Mouse (Mus musculus) liver, embryonic 16.5 days (tissue): ENCODE measurements around the gene Spdef. TPM values are rescaled to one million over a fixed set of nuclear protein-coding genes. Genes with fewer than 3 reads are reported as not detected.

Experiments
- ATAC-seq: fragments of 200-750 bp; cut with Nextera tagmentation; 2 replicates; pipeline ENCODE4 v1.8.0; 2017; ENCODE audit warnings: low read depth, mild to moderate bottlenecking, moderate number of reproducible peaks, moderate library complexity
- H3K27ac ChIP-seq: fragments of 300-500 bp; sonication (generic); 2 replicates; pipeline ENCODE4 v1.5.1; 2014; ENCODE audit warnings: mild to moderate bottlenecking, low read length
- H3K27me3 ChIP-seq: fragments of 300-500 bp; sonication (generic); 2 replicates; pipeline ENCODE4 v1.6.1; 2014; ENCODE audit warnings: low read depth, low read length, mixed read lengths; ENCODE audit not compliant: control insufficient read depth, insufficient read depth
- H3K36me3 ChIP-seq: fragments of 300-500 bp; sonication (generic); 2 replicates; pipeline ENCODE4 v1.6.1; 2014; ENCODE audit warnings: mild to moderate bottlenecking; ENCODE audit not compliant: control insufficient read depth, insufficient read depth
- H3K4me1 ChIP-seq: fragments of 300-500 bp; sonication (generic); 2 replicates; pipeline ENCODE4 v1.6.1; 2014; ENCODE audit warnings: low read depth, low read length, mixed read lengths; ENCODE audit not compliant: control insufficient read depth
- H3K4me2 ChIP-seq: fragments of 300-500 bp; sonication (generic); 2 replicates; pipeline ENCODE4 v1.6.1; 2014; ENCODE audit warnings: low read depth, low read length, mixed read lengths
- H3K4me3 ChIP-seq: fragments of 300-500 bp; sonication (generic); 2 replicates; pipeline ENCODE4 v1.5.1; 2014; ENCODE audit warnings: low read depth, mild to moderate bottlenecking, low read length
- H3K9ac ChIP-seq: fragments of 300-500 bp; sonication (generic); 2 replicates; pipeline ENCODE4 v1.6.1; 2014; ENCODE audit warnings: low read depth, low read length
- H3K9me3 ChIP-seq: fragments of 300-500 bp; sonication (generic); replicated peaks from 2 replicates; pipeline ENCODE4 v1.6.1; 2016; ENCODE audit warnings: low read length; ENCODE audit not compliant: control insufficient read depth
- WGBS: fragments of 180-500 bp; shearing (Covaris S2); extraction: QIAGEN DNeasy Blood & Tissue Kit; methylation state at CpG from one replicate; pipeline ENCODE4 v1.1.7; 2014; ENCODE audit not compliant: insufficient replicate concordance; 5-methylcytosine and 5-hydroxymethylcytosine counted together
- polyA plus RNA-seq: library from polyadenylated mRNA; unstranded; fragments of >200 nt; fragmentation: Nextera tagmentation; extraction: Ambion mirVana; gene quantifications from 2 replicates; pipeline ENCODE4 v1.2.1, GENCODE M21; 2015

Spdef gene
- polyA plus RNA-seq = 0.12 TPM in 1 of 2 replicates, not detected in the other

- Histone ChIP-seq H3K27ac (no peak within 1 kb of the TSS), H3K4me3 (no peak within 1 kb of the TSS), H3K4me2 (no peak within 1 kb of the TSS), H3K27me3 (no peaks in the 10 kb centered on the region; the same call in 1 of the 2 replicates), H3K4me1 (no peaks in the 10 kb centered on the region), H3K9me3 (no peaks in the 10 kb centered on the region), H3K36me3 (no peaks in the 10 kb centered on the region), H3K9ac (no peak within 1 kb of the TSS)
- no peak for ATAC-seq
- WGBS = 71% methylated on average over 10 of the region's 10 CpGs
Measured at GRCm38 (mm10) chr17:27728770-27729169, at the start of gene Spdef. Gene Spdef (minus strand): TSS chr17:27728955.

- WGBS = 17% methylated on average over 6 of the region's 6 CpGs
- Histone ChIP-seq H3K4me1 (peaks cover 44% of the 10 kb centered on the region), H3K4me2 (peak overlapping the region; percentile 55), H3K9me3 (no peaks in the 10 kb centered on the region), H3K4me3 (peak overlapping the region; percentile 46), H3K27ac (peak overlapping the region; percentile 94), H3K9ac (peak overlapping the region; percentile 59), H3K27me3 (no peaks in the 10 kb centered on the region), H3K36me3 (peaks cover 6% of the 10 kb centered on the region)
- peak; percentile 83 for ATAC-seq
Measured at GRCm38 (mm10) chr17:27777823-27778222, 49.1 kb upstream of the Spdef start.

GRCm38 (mm10) chr17:27774198-27774597 is 45.4 kb upstream of the Spdef start:
- Histone ChIP-seq H3K36me3 (peaks cover 5% of the 10 kb centered on the region), H3K9me3 (no peaks in the 10 kb centered on the region), H3K9ac (no peak overlapping the region), H3K4me3 (no peak overlapping the region), H3K4me1 (peaks cover 27% of the 10 kb centered on the region), H3K4me2 (no peak overlapping the region), H3K27me3 (no peaks in the 10 kb centered on the region), H3K27ac (no peak overlapping the region)
- no peak for ATAC-seq
- WGBS = 78% methylated on average over 3 of the region's 3 CpGs

GRCm38 (mm10) chr17:27771616-27772015 is 42.9 kb upstream of the Spdef start:
- no peaks in the 10 kb centered on the region for H3K27me3 ChIP-seq
- ATAC-seq = no peak
- no peak overlapping the region for H3K27ac ChIP-seq
- peaks cover 13% of the 10 kb centered on the region for H3K36me3 ChIP-seq
- no peak overlapping the region for H3K4me2 ChIP-seq
- peaks cover 2% of the 10 kb centered on the region; the same call in 1 of the 2 replicates for H3K4me1 ChIP-seq
- H3K4me3 ChIP-seq = no peak overlapping the region
- no peaks in the 10 kb centered on the region for H3K9me3 ChIP-seq
- H3K9ac ChIP-seq = no peak overlapping the region
- WGBS = 81% methylated on average over 6 of the region's 6 CpGs

GRCm38 (mm10) chr17:27768817-27769542 is 40.2 kb upstream of the Spdef start:
- H3K4me3 ChIP-seq = no peak overlapping the region
- no peak overlapping the region for H3K4me2 ChIP-seq
- H3K4me1 ChIP-seq = no peaks in the 10 kb centered on the region; the same call in 1 of the 2 replicates
- peak; percentile 58 for ATAC-seq
- H3K27ac ChIP-seq = no peak overlapping the region
- H3K36me3 ChIP-seq = peaks cover 26% of the 10 kb centered on the region
- WGBS = 61% methylated on average over 8 of the region's 8 CpGs
- no peaks in the 10 kb centered on the region for H3K27me3 ChIP-seq
- H3K9me3 ChIP-seq = peaks cover 7% of the 10 kb centered on the region; the same call in 1 of the 2 replicates
- no peak overlapping the region for H3K9ac ChIP-seq

GRCm38 (mm10) chr17:27767543-27767942 is 38.8 kb upstream of the Spdef start:
- no peaks in the 10 kb centered on the region; the same call in 1 of the 2 replicates for H3K4me1 ChIP-seq
- H3K27ac ChIP-seq = no peak overlapping the region
- no peak overlapping the region for H3K9ac ChIP-seq
- H3K4me2 ChIP-seq = no peak overlapping the region
- 61% methylated on average over 12 of the region's 12 CpGs for WGBS
- no peak for ATAC-seq
- no peak overlapping the region for H3K4me3 ChIP-seq
- no peaks in the 10 kb centered on the region for H3K27me3 ChIP-seq
- peaks cover 28% of the 10 kb centered on the region for H3K36me3 ChIP-seq
- peaks cover 7% of the 10 kb centered on the region; the same call in 1 of the 2 replicates for H3K9me3 ChIP-seq

GRCm38 (mm10) chr17:27767120-27767519 is 38.4 kb upstream of the Spdef start:
- ATAC-seq = no peak
- Histone ChIP-seq H3K9ac (no peak overlapping the region), H3K36me3 (peaks cover 28% of the 10 kb centered on the region), H3K9me3 (peaks cover 7% of the 10 kb centered on the region; the same call in 1 of the 2 replicates), H3K27me3 (no peaks in the 10 kb centered on the region), H3K27ac (no peak overlapping the region), H3K4me3 (no peak overlapping the region), H3K4me1 (no peaks in the 10 kb centered on the region; the same call in 1 of the 2 replicates), H3K4me2 (no peak overlapping the region)
- 66% methylated on average over 5 of the region's 5 CpGs for WGBS

- no peak overlapping the region for H3K4me2 ChIP-seq
- H3K27ac ChIP-seq = no peak overlapping the region
- peaks cover 7% of the 10 kb centered on the region; the same call in 1 of the 2 replicates for H3K9me3 ChIP-seq
- peaks cover 28% of the 10 kb centered on the region for H3K36me3 ChIP-seq
- H3K9ac ChIP-seq = no peak overlapping the region
- H3K4me3 ChIP-seq = no peak overlapping the region
- no peak for ATAC-seq
- 94% methylated on average over 6 of the region's 6 CpGs for WGBS
- no peaks in the 10 kb centered on the region for H3K27me3 ChIP-seq
- no peaks in the 10 kb centered on the region; the same call in 1 of the 2 replicates for H3K4me1 ChIP-seq
Measured at GRCm38 (mm10) chr17:27765066-27765465, 36.3 kb upstream of the Spdef start.

GRCm38 (mm10) chr17:27764453-27764852 is 35.7 kb upstream of the Spdef start:
- no peak overlapping the region for H3K27ac ChIP-seq
- H3K9ac ChIP-seq = no peak overlapping the region
- no peaks in the 10 kb centered on the region for H3K4me1 ChIP-seq
- H3K36me3 ChIP-seq = peaks cover 28% of the 10 kb centered on the region
- 82% methylated on average over 2 of the region's 2 CpGs for WGBS
- H3K9me3 ChIP-seq = peaks cover 7% of the 10 kb centered on the region; the same call in 1 of the 2 replicates
- ATAC-seq = no peak
- no peak overlapping the region for H3K4me3 ChIP-seq
- H3K27me3 ChIP-seq = no peaks in the 10 kb centered on the region
- H3K4me2 ChIP-seq = no peak overlapping the region
